Mouse (Mus musculus) frontal cortex, postnatal 10 days (tissue): ENCODE data around the gene Olfr1099.

ENCODE experiments used
- DNase-seq, 2 experiments: peaks; one replicate each; pipeline ENCODE4 v3.0.0; 2022; ENCODE audit warnings: low spot score in 2 of 2, mixed read lengths in 1 of 2

Olfr1099 gene

GRCm38 (mm10) chr2:86960593-86960992, at the start of gene Olfr1099:
Gene Olfr1099, minus strand, starts transcription at chr2:86960693.
- no peak for DNase-seq

GRCm38 (mm10) chr2:86998098-86998497, 37.6 kb upstream of the Olfr1099 start, which contains the start of gene Olfr1102:
Gene Olfr1102, plus strand, starts transcription at chr2:86998398.
- no peak for DNase-seq

DNA sequence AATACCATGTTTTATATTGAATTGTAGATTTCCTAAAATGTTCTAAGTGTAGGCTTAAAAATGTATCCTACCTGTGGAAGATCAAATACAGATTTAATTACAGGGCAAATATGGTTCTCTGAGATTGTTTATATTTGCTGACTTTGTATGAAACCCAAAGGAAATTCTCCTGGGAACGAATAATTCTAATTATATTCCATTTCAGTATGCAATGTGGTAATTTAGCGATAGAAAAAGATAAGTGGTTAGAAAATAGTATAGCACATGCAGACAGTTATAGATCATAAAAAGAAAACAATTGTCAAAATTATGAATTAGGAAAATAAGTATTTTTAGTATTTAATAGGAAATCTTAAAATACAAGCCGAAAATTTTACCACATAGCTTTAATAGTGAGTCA, 30.6 kb upstream of the Olfr1099 start, which contains the start of gene Olfr1101:
TSS of gene Olfr1101 (minus strand) at position 101 of the 400 bp plus-strand sequence.
- DNase-seq = no peak

- DNase-seq = no peak
These were observed 19.4 kb upstream of the Olfr1099 start, which contains the start of gene Olfr1100 for GRCm38 (mm10) chr2:86979854-86980253. Gene Olfr1100, minus strand, starts transcription at chr2:86979954.

DNA sequence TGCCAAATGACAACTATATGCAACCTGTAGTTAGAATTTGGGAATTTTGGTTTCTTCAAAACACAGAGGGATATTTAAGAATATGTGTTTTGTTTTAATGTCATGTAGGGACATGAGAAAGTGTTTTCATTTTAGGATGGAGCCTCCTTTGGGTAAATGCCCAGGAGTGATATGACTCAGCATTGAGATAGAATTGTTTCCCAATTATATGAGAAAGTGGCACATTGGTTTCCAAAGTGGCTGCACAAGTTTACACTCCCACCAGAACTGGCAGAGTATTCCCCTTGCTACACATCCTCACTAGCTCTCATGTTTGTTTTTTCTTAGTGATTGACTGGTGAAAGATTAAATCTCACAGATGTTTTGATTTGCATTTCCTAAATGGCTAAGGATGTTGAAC, 33.9 kb downstream of the Olfr1099 start:
- DNase-seq = no peak

DNA sequence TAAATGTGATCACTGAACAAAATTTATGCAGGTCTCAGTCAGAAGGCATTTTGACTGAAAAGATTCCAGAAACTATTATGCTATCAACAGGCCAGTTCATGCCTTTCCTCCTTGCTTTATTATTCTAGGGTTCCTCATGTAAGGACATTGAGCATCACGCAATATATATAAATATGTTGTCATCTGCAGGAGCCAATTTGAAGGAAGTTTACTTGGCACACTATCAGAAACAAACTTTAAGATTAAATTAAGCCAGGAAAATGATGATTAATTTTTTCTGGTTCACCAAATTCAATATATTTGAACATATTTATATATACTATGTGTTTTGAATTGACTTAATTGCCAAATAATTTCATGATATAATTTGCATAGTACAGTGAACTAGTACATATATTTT, 36.0 kb downstream of the Olfr1099 start, which contains the start of gene Olfr1098:
TSS of gene Olfr1098 (minus strand) at position 101 of the 400 bp plus-strand sequence.
- DNase-seq = no peak

DNA sequence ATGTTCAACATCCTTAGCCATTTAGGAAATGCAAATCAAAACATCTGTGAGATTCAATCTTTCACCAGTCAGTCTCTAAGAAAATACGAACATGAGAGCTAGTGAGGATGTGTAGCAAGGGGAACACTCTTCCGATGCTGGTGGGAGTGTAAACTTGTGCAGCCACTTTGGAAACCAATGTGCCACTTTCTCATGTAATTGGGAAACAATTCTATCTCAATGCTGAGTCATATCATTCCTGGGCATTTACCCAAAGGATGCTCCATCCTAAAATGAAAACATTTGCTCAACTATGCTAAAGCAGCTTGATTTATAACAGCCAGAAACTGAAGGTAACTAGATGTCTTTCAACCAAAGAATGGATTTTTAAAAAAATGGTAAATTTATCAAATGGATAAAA, 54.8 kb downstream of the Olfr1099 start:
- no peak for DNase-seq
